Mouse (Mus musculus): ENCODE data around the gene Hist1h1d.

- TF ChIP-seq CTCF (IDR thresholded peaks at IDR 0.05; ENCODE audit: low read depth) (no peak), EP300 (IDR thresholded peaks at IDR 0.05; ENCODE audit: low read depth) (no peak)
These were observed 3.8 kb downstream of the Hist1h1d start for GRCm38 (mm10) chr13:23556906-23557305.
